Mouse (Mus musculus): ENCODE measurements around the gene Slc4a8.

Gene Slc4a8

DNA sequence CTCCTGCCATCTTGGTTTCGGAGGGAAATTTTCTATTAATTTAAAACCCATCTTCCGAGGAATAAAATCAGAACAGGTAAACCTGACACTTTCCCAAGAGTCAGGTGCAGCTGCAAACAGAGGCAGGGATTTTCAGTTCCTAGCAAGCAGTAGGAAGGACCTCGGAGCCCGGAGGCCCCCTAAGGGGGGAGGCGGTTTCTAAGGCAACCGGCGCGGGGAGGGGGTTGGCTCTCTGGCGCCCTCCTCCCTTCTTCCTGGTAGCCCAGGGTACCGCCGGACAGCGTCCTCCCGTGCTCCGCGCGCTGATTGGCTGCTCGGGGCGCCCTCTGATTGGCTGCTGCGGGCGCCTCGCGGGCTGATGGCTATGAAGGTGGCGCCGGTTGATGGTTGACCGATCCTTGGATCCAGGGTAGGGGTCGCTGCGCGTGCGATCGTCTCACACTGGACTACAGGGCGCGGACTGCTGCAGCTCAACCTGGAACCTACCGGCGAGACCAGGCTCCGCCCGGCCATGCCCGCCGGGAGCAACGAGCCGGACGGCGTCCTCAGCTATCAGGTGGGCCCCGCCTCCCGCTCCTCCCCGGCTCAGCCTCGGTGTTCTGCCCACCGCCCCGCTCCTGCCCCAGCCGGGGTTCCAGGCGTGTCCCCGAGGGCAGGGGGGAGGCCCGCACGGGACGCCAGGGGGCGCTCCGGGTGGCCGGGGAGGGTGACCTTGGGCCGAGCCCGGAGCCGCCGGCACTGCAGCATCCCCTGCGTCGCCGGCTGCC lies at the start of gene Slc4a8:
Gene Slc4a8, plus strand, starts transcription at position 329 of the 767 bp plus-strand sequence.
- peak; percentile 83 for DNase-seq

DNA sequence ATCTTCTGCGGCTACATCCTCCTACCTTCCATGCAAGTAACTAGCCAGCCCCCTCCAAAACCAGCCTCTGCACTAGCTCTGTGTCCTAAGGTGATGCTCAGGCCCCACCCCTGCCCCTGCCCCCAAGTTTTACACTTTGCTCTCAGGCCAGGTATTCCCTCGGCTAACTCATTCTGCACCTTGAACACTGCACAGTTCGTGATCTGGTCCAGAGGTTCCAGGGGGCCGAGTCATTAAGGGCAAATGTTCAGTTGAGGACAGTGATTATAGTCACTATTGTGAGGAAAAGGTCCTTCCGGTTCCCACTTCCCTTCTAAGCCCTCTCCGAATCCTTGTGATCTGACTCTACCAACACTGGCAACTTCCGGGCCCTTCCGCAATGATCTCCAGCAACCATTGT lies 47.1 kb upstream of the Slc4a8 start:
- DNase-seq: no peak

DNA sequence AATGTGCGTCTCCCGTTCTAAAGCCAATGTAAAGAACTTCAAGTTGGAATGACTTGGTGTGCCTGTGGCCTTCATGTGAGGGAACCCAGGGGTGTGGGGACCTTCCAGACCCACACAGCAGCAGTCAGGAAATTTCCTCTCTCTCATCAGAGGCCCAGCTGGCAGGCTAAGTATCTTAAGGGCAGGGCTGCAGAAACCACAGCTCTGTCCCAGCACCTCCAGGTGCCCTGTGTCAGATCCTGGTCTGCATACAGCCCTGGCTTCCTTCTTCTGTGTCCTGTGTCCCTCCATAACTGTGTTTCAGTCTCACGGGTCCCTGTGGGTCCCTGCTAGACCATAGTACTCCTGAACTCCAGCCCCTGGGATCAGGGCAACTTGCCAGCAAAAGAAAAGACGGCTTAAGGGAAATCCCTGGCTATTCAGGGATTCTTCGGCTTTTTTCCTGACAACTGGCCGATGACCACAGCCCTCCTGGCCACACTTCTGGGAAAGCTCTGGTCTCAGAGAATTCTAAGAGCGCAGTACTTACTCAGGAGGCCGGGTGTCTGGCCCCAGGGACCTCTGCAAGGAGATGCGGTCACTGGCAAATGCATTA lies 46.1 kb upstream of the Slc4a8 start:
- no peak for DNase-seq

DNA sequence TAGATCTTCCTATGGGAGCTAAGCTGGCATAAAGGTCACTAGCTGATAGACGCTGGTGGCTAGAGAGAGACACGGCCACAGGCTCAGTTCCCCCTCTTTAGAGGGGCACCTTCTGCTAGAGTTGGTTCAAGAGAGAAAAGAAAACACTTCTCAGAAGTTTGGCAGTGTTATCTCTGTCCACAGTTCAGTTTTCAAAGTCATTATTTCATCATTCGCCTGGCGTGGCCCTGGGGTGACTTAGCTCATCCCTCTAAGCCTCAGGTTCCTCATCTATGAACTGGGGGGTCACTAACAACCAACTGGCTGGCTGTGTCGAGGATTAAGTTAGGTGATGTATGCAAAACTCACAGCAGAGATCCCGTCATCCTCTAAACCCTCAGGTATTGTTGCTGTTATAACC lies 43.6 kb upstream of the Slc4a8 start:
- no peak for DNase-seq

DNA sequence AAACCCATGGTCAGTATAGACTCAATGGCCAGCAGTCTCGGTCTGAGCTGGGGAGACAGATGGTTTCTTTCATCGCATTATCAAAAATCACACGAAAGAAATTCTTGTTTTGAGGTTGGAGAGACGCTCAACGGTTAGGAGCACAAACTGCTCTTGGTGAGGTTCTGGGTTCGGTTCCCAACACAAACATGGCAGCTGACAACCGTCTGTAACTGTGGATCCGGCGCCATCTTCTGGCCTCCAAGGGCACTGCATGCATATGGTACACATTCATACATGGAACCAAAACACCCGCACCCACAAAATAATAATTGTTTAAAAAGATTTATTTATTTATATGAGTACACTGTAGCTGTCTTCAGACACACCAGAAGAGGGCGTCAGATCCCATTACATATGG lies 43.0 kb upstream of the Slc4a8 start:
- no peak for DNase-seq

DNA sequence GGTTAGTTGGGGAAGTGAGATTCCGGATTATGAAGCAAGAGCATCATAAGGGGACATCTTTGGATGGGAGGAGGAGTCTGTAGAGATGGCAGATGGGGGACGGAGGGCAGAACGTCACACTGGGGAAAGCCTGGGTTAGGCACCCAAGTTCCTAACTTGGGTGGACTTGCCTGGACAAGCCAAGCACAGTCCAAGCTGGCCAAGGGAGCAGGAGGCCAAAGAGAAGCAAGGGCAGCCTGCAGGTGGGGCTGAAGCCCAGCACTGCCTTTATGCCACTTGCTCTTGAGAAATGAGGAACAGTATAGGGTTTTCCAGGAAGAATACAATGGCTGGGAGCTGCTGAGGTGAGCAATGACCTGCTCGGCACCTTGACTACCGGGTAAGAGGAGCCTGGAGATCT lies 42.3 kb upstream of the Slc4a8 start:
- no peak for DNase-seq

DNA sequence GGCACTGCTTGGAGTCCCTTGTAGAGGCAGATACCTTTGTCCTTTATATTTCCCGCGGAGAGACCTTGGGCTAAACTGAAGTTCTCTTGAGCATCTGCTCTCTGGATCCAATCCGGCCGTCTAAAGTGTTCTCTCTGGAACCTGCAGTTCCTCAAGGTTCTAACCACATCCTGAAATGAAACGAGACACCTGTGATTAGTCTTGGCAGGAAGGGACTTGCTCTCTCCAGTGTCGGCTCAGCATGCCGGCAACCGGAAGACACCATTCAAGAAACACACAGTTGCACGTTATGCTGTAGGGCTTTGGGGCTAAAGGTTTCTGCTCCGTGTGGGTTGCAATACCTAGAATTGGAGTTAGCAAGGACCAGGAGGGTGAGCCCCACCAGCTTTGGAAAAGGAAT lies 41.5 kb upstream of the Slc4a8 start:
- no peak for DNase-seq

DNA sequence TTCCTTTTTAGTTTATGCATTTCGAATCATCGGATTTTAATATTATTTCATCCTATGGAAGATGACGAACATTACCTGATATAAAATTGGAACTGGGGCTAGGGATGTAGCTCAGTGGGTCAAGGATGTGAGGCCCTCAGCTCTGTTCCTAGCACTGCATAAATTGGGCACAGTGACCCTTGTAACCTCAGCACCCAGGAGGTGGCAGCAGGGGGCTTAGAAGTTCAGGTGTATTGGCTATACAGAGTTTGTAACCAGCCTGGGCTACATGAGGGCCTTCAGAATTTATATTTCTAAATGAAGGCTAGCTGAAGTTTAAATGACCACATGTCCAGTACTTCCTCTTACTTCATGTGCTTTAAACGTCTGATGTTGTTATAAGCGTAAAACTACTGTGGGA lies 40.1 kb upstream of the Slc4a8 start:
- no peak for DNase-seq

DNA sequence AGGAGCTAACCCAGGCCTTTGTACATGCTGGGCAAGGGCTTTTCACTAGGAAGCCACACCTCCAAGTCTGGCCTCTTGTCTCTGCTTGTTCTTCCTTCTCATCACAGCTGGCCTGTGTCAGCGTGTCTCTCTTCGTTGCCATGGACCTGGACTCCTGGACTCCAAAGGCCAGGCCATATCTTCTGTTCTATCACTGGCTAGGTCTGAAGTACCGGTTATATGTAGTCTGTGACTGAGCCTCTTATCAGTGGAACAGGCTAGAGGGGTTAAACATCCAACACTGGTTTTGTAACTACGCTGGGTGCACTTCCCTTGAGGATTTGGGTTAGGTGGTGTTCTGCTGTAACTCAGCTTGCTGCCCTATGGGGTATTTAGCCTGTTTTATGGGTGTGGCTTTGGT lies 39.5 kb upstream of the Slc4a8 start:
- DNase-seq: no peak

DNA sequence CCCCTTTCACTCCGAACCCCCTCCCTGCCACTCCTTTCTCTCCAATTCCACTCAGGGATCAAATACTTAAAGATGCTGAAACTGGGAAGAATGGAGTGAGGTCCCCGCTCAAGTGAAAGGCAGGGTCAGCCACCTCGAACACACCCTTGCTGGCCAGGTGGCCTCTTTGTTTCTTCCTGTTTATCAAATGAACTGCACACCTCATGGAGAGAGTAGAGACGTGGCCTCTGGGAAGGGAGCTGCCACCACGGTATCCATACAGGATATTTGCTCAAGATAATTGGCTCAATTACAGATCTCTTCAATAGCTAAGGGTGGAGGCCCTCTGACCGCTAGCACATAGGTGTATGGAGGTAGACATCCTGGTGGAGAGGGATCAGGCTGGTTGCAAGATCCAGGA lies 39.0 kb upstream of the Slc4a8 start:
- no peak for DNase-seq

DNA sequence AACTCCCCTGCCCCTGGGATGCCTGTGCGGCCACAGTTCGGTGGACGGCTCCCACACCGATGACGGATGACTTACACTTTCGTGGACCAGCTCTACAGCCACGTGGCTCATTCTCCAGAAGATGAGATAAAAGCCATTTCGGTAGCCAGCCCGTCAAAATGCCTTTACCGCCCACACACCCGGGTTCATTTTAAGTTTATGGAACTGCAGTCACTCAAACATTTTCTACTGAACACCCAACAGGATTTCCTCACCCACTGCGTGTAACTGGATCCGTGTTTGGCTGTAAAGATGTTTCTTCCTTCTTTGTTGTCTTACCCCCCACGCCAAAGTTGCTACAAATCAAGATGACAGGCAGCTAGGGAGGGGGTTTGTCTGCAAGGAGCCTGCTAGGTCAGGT lies 38.0 kb upstream of the Slc4a8 start:
- DNase-seq: no peak

DNA sequence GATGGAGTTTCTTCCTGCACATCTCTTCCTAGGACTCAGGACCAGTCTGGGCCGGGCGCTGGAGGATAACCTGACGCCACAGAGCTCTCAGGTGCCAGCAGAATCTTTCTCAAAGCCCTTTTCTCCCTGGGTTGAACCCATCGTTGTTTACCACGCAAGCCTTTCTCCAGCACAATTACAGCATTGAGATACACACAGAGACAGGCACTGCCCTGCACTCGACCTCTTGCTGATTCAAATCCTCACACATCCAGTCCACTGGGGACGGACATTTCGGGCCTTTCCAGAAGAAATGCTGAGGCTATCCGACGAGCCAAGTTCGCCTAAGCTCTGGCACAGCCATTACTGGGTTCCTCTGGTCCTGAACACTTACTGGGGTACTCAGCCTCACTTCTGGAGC lies 34.8 kb upstream of the Slc4a8 start:
- no peak for DNase-seq

DNA sequence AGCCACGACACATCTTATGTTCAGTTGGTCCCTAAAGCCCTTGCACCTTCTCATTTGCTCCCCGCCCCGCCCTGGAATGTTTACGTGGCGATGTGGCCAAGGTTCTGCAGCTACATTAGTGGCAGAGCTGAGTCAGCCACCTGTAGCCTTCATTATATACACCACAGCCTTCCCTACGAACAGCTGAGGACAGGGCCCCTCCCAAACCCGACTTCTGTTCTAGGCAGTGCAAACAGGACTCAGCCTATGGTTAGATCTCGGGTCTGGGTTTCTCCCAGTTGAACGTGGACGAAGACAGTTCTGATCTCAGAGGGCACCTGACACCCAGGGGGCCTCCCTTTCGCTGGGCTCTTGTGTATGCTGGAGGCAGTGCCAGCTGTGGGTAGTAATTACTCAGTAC lies 33.7 kb upstream of the Slc4a8 start:
- DNase-seq: no peak

DNA sequence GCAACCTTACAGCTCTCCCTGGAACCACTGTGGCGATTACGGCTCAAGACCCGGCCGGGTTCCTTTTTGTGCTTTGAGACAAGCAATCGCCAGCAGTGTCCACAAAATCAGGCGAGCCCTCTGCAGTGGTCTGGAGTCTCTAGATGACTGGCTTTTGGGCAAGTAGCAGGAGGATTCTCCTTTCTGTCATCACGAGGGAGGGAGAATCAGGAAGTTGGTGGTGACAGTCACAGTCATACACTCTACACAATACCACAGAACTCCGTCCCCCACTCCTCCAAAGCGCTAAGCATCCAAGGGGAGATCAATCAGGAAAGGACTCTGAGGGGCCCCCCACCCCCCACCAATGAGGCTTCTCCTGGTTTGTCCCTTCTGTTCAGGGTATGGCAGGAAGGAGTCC lies 33.0 kb upstream of the Slc4a8 start:
- DNase-seq: no peak

DNA sequence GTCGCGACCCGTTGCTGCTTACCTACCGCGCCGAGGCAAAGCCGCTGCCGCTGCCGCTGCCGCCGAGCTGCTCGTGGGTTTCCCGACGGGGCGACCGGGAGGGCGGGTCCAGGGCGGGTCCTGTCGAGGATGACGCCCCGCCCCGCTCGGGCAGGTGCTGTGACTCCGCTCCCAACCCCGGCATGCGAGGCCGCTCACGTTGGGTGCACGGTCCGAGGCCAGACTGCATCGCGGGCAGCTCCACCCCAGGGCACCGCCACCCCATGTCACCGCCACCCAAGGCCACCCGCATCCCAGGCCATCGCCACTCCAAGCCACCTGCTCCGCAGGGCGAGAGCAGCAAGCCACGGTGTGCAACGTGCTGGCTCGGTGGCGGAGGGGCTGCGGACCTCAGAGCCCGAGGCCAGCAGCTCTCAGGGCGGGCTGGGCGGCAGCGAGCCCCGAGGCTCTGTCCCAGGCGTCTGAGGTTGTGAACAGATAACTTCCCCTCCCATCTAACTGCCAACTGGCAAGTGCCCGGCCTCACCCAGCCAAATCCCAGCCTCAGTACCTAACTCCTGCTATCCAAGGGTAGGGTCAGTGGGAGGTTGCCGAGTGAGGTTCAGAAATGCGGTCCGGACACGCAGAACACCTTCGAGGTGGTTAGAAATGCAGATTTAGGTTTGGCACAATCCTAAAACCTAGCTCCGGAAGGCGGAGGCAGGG lies 32.1 kb upstream of the Slc4a8 start, which contains the start of gene Galnt6:
Gene Galnt6, minus strand, starts transcription at position 96 of the 705 bp plus-strand sequence.
- peak; percentile 72 for DNase-seq

DNA sequence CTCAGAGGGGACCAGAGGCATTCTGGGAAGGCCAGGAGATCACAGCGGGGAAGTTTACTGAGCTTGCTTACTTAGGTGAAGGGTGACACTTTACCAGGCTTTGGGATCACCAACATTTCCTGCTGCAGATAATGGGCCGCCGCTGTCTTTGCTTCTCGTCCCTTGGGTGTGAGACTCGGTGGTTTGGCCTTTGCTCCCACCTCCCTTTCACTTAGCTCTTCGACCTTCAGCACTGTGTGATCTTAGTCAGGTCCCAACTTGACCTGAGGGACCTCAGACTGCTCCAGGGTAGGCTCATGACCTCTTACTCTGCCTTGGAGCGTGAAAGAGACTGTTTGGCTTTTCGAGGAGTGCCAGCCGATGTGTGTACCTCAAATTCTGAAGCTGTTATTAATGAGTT lies 30.5 kb upstream of the Slc4a8 start:
- DNase-seq: no peak

DNA sequence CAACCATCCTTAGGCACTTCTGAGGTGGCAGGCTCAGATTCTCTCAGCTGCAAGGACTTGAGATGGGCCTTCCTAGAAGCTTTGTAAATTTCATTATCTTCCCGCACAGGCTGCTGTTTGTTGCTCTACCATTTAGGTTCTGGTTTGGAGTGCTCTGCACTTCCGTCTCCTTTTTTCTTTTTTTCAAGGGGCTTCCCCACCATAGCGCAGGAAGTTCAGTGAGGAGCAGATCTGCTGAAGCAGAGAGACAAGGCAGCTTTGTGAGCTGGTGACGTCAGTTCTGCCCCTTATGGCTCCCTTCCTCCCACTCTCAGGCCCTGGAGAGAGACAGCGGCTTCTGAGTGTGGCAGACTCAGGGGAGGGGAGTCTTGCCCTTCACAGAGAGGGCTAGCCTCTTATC lies 29.0 kb upstream of the Slc4a8 start:
- DNase-seq: no peak

DNA sequence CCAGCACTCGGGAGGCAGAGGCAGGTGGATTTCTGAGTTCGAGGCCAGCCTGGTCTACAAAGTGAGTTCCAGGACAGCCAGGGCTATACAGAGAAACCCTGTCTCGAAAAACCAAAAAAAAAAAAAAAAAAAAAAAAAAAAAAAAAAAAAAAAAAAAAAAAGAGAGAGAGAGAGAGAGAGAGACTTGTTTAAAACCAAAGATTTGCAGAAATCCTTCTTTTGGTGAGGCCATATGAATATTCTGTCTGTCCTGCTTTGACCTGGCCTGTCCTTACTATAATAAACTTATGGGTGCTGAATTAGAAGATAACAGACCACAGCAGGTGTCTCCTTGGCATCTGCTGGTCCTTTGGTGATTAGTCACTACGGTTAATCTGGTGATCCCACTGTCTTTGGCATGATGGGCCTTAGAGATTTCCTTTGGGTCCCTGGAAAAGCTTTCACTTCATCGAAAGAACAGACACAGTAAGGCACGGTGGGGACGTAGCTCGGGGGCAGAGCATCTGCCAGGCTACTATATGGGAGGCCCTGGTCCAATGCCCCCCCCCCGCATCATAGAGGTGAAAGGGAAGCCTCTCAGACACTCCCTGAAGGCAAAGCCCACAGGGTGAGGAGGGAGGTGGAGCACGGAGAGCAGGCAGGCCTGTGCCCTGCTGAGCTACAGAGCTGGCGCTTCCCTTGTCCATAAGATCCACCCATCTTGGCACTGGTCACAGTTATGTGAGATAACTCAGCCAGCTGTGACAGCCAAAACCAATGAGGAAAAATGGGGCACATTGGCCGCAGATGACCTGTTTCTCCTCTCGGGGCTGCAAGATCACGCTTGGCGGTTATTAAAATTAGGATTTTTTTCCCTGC lies 26.2 kb upstream of the Slc4a8 start:
- no peak for DNase-seq

DNA sequence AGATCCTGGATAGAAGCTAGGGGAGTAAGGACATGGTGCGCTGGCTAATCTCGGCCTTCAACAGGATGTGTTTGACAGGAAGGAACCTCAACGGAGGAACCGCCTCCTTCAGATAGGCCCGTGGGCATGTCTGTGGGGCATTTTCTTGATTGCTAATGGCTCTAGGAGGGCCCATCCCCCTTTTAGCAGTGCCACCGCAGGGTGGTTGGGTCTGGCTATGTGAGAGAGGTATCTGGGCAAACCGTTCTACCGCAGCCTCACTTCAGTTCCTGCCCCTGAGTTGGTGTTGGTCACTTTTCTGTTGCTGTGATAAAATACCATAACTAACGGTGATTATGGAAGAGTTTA lies 25.6 kb upstream of the Slc4a8 start:
- DNase-seq: peak; percentile 41

DNA sequence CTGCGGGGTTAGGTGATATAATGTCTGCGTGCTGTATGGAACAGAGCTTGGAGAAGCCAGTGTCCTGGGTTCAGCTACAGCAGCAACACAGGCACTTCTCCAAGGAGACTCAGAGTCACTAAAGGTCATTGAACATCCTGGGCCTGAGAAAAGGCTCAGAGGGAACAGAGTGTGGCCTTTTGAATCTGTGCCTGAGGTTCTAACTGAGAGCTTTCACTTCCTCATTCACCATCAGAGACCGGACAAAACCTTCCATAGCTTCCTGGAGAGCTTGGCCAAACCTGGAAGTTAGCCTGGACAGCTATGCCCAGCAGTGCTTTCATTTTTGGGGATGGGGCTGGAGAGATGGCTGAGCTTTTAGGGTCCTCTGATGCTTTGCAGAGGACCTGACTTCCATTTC lies 23.9 kb upstream of the Slc4a8 start:
- no peak for DNase-seq

DNA sequence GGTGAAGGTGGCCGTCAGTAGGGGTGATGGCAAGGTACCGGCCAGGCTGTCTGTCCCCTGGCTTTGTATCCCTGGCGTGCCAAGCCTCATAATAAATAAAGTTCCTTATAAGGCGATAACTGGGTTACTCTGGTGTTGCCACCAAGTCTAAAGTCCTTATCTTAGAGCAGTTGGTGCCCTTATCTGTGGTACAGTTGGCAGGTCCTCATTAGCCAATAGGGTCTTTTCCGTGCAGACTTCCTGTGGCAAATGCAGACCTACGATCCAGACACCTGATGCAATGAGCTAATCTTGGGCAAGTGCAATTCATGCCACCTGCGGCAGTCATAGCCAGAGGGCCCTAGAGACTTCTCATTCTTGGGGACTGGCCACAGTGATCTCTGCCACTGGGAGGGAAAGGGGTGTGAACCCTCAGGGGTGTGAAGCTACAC lies 23.2 kb upstream of the Slc4a8 start:
- DNase-seq: peak; percentile 65

DNA sequence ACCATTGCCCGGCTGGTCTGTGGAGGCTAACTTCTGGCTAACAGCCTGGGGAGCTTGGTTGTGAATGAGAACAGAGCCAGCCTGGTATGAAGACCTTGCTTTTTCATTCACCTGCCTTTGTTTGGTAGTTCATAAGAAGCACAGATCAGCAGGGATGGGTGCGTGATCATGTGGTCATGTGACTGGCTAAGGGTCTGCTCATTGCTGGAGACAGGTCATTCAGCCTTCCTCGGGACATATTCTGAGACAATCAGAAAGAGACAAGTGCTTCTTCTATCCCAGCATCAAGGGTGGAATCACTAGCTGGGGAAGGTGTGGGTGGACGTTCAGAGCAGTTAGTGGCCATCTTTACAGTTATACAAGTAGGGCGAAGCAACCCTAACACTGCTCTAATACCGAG lies 22.1 kb upstream of the Slc4a8 start:
- no peak for DNase-seq

DNA sequence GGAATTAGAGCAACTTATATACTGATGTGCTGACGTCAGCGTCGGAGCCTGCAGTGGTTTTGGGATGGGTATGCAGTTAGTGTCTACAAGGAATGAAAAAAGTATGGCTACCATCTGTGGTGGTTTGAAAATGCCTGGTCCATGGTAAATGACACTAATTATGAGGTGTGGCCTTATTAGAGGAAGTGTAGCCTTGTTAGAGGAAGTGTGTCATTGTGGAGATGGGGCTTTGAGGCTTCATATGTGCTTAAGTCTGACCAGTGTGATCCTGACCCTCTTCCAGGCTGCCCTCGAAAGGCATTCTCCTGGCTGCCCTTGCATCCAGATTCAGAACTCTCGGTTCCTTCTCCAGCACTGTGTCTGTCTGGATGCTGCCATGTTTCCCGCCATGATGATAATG lies 18.3 kb upstream of the Slc4a8 start:
- no peak for DNase-seq
